ENCODE assay signal across 30 mouse cellular contexts in the genomic region with DNA sequence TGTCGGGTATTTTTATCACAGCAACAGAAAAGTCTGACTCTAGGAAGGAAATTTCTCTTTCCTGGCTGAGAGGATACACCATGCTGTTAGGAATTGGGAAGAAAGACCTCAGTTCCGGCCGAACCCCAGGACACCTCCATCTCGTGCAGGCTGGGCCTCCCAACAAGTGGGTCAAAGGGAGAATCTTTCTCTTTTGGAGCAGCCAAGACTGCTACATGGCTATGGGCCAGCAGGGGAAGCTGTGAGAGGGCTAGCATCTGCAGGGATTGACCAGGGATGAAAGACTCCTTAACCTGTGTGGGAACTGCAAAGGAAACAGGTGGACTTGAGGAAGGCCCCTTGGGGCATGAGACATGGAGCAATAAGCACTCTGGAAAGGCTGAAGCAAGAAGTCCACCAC. TPM values are rescaled to one million over a fixed set of nuclear protein-coding genes. Genes with fewer than 3 reads are reported as not detected.
DNase-seq lines count a peak whose midpoint lies in the region; ATAC-seq and TF ChIP-seq lines count a peak whose summit lies in the region.
"Had no signal": no experiment of that assay in that cellular context is flagged by ENCODE, and none has a peak within 500 bp of the region (broad histone marks: within the 10 kb centered on the region; RNA-seq: fewer than 3 reads in every experiment).

No protein-coding gene starts in this region.

- H3K36me3 ChIP-seq in heart, embryonic 12.5 days, result no peaks in the 10 kb centered on the region
- H3K36me3 ChIP-seq: embryonic facial prominence, embryonic 13.5 days; forebrain, embryonic 10.5 days; forebrain, embryonic 15.5 days; heart, embryonic 13.5 days; liver, embryonic 13.5 days; midbrain, embryonic 13.5 days had no signal

- no peaks in the 10 kb centered on the region for H3K27me3 ChIP-seq in heart, embryonic 12.5 days (replicated peaks)
- H3K27me3 ChIP-seq: embryonic facial prominence, embryonic 13.5 days; forebrain, embryonic 15.5 days; heart, embryonic 13.5 days; liver, embryonic 13.5 days; midbrain, embryonic 13.5 days had no signal

- no peak for ATAC-seq in heart, embryonic 12.5 days (ENCODE audit: insufficient number of reproducible peaks, low FRiP score)
- ATAC-seq: activated CD4-positive, CD25-positive, alpha-beta regulatory T cell, adult 4 months; forebrain, embryonic 15.5 days; inflammation-experienced regulatory T-cells, adult 6 months; lung, postnatal 0 days; midbrain, embryonic 13.5 days had no signal

- peak; percentile 7 for DNase-seq in gastrocnemius, postnatal 10 days
- no peak for DNase-seq in gastrocnemius, postnatal 14 days
- peak; percentile 37 for DNase-seq in heart, postnatal 4 days
- DNase-seq in left cerebral cortex, postnatal 4 days, result peak; percentile 24
- DNase-seq in left cerebral cortex, adult 2 months (ENCODE audit: extremely low spot score in 1 of 2, low spot score in 2 of 2), result no peak
- peak; percentile 93 for DNase-seq in R1 (ENCODE audit: low read depth, low spot score)
- DNase-seq in spleen, postnatal 14 days (ENCODE audit: low spot score in 2 of 2), result no peak
- DNase-seq: adrenal gland, adult 2 months; cerebellum, adult 11 months; cerebellum, adult 9-10 months; kidney, adult 18-20 months; liver, embryonic 13.5 days; lung, adult 18-20 months; lung, postnatal 4 days; spleen, adult 18-20 months; thymus, adult 18-20 months; thymus, postnatal 25 days had no signal

- no peak overlapping the region for H3K9ac ChIP-seq in heart, embryonic 12.5 days
- H3K9ac ChIP-seq: embryonic facial prominence, embryonic 13.5 days; forebrain, embryonic 15.5 days; heart, embryonic 13.5 days; hindbrain, embryonic 14.5 days; liver, embryonic 13.5 days; midbrain, embryonic 13.5 days had no signal

- no peak overlapping the region for H3K27ac ChIP-seq in heart, embryonic 12.5 days (ENCODE audit: poor library complexity, severe bottlenecking)
- no peak overlapping the region for H3K27ac ChIP-seq in left cerebral cortex, adult 2 months
- H3K27ac ChIP-seq: embryonic facial prominence, embryonic 13.5 days; forebrain, embryonic 10.5 days; forebrain, embryonic 15.5 days; heart, embryonic 13.5 days; kidney, postnatal 0 days; liver, embryonic 13.5 days; midbrain, embryonic 13.5 days; stomach, postnatal 0 days had no signal

- intact Hi-C loops in gastrocnemius, postnatal 14 days (cut with DNase I; ENCODE audit: low total_unique reads), result no loop called here
- intact Hi-C loops in left cerebral cortex, postnatal 4 days (cut with DNase I), result no loop called here
- intact Hi-C loops in left cerebral cortex, adult 2 months (cut with DNase I), result no loop called here

- TF ChIP-seq CTCF in left cerebral cortex, adult 2 months (IDR thresholded peaks at IDR 0.05), result no peak

- no peaks in the 10 kb centered on the region for H3K9me3 ChIP-seq in heart, embryonic 12.5 days (replicated peaks)
- H3K9me3 ChIP-seq: embryonic facial prominence, embryonic 13.5 days; forebrain, embryonic 10.5 days; forebrain, embryonic 15.5 days; heart, embryonic 13.5 days; liver, embryonic 13.5 days; megakaryocyte, embryonic 14.5 days; midbrain, embryonic 13.5 days had no signal

- peaks cover 31% of the 10 kb centered on the region for H3K4me1 ChIP-seq in heart, embryonic 12.5 days (replicated peaks)
- H3K4me1 ChIP-seq: forebrain, embryonic 10.5 days; midbrain, embryonic 13.5 days had no signal

- H3K4me3 ChIP-seq in heart, embryonic 12.5 days, result no peak overlapping the region
- H3K4me3 ChIP-seq in left cerebral cortex, adult 2 months, result no peak overlapping the region
- H3K4me3 ChIP-seq: embryonic facial prominence, embryonic 13.5 days; forebrain, embryonic 10.5 days; forebrain, embryonic 15.5 days; heart, embryonic 13.5 days; liver, embryonic 13.5 days; megakaryocyte, embryonic 14.5 days; midbrain, embryonic 13.5 days had no signal

- H3K4me2 ChIP-seq in heart, embryonic 12.5 days, result no peak overlapping the region
- H3K4me2 ChIP-seq: embryonic facial prominence, embryonic 13.5 days; forebrain, embryonic 15.5 days; heart, embryonic 13.5 days; hindbrain, embryonic 14.5 days; liver, embryonic 13.5 days; midbrain, embryonic 13.5 days had no signal

- WGBS in heart, embryonic 12.5 days, result 66% methylated on average over 4 of the region's 4 CpGs

RNA-seq across cellular contexts. Expression of a gene that starts 11.7 kb away (rescaled TPM):
- total RNA-seq in gastrocnemius, postnatal 10 days (2021), result 10 to 100 TPM in 1 of 2 experiments, 1 to 10 TPM in 1; 7.3 to 10.5 TPM
- total RNA-seq in gastrocnemius, postnatal 14 days (2021), result 1 to 10 TPM; 5.7 to 6.2 TPM
- 10 to 100 TPM; 12.8 to 14.5 TPM for total RNA-seq in heart, postnatal 4 days (2021)
- polyA plus RNA-seq in heart, embryonic 12.5 days (2016; fragmentation: Nextera tagmentation; extraction: Ambion mirVana), result 1.2 and 2.2 TPM in 2 replicates
- 10 to 100 TPM; 19.7 to 22.8 TPM for total RNA-seq in left cerebral cortex, postnatal 4 days (2021)
- total RNA-seq in left cerebral cortex, adult 2 months (2021), result 10 to 100 TPM; 65.1 to 66.7 TPM

Comparison
In these comparisons a context has a peak if more than half of its experiments do, and no peak if none do; other contexts are left out.
1. DNase-seq: peak in gastrocnemius, postnatal 10 days (single experiment), heart, postnatal 4 days (single experiment), left cerebral cortex, postnatal 4 days (single experiment) and R1 (single experiment); none in gastrocnemius, postnatal 14 days (single experiment), left cerebral cortex, adult 2 months (0 of 2) and spleen, postnatal 14 days (0 of 2).